Mouse (Mus musculus): ENCODE measurements around the gene Pitpnc1. TPM values are rescaled to one million over a fixed set of nuclear protein-coding genes. Genes with fewer than 3 reads are reported as not detected.

The Pitpnc1 gene
- polyA plus RNA-seq, 1 experiment, result 0.25 TPM

DNA sequence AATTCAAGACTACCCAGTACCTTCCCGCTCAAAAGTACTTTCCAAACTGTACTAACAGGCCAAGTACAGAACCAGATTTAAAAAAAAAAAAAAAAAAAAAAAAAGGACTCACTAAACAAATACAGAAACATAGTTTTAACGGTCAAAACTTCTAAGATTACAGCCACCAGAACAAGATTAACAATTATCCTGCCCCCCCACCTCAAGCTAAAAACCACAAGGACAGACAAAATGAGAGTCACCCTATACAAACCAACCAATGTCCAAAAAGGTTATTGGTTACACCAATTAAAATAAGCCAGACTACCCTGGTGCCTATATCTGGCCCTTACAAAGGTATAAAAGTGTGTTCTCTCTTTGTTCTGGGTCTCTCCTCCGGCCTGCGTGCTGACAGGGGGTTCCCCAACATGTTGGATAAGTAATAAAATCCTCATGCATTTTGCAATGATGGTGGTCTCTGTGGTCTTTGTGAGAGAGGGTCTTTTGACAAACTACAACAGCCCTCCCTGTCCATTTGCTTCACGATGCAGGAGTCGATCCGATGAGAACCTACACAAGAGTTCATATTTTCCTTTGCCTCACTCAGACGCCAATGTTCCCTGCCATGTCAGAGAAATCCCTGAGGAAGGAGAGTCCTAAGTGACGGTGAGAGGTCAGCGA lies 54.5 kb downstream of the Pitpnc1 start:
- Histone ChIP-seq H3ac (ENCODE audit: control insufficient read depth, insufficient read length, low read depth) (no peak overlapping the region), H3K4me3 (ENCODE audit: insufficient read depth, poor library complexity, severe bottlenecking) (no peak overlapping the region), H3K36me3 (ENCODE audit: control insufficient read depth, insufficient read depth) (no peaks in the 10 kb centered on the region), H3K27me3 (ENCODE audit: control insufficient read depth, insufficient read depth, insufficient read length) (peaks cover 10% of the 10 kb centered on the region), H3K79me2 (ENCODE audit: control insufficient read depth, insufficient read depth) (no peaks in the 10 kb centered on the region), H3K79me3 (ENCODE audit: low read depth) (no peaks in the 10 kb centered on the region)
- TF ChIP-seq MYOD1 (IDR thresholded peaks at IDR 0.05; ENCODE audit: control insufficient read depth, insufficient read length, low read depth) (no peak), CEBPB (IDR thresholded peaks at IDR 0.05; ENCODE audit: low read depth) (no peak), CTCF (IDR thresholded peaks at IDR 0.05; ENCODE audit: control insufficient read depth, insufficient read depth, insufficient read length) (no peak), USF1 (IDR thresholded peaks at IDR 0.05; ENCODE audit: low read depth) (no peak), MAX (IDR thresholded peaks at IDR 0.05) (no peak), MYOG (IDR thresholded peaks at IDR 0.05; ENCODE audit: control insufficient read depth, extremely low read depth, insufficient read length) (no peak), FOSL1 (IDR thresholded peaks at IDR 0.05; ENCODE audit: insufficient read depth, low read length, poor library complexity, severe bottlenecking) (no peak)

DNA sequence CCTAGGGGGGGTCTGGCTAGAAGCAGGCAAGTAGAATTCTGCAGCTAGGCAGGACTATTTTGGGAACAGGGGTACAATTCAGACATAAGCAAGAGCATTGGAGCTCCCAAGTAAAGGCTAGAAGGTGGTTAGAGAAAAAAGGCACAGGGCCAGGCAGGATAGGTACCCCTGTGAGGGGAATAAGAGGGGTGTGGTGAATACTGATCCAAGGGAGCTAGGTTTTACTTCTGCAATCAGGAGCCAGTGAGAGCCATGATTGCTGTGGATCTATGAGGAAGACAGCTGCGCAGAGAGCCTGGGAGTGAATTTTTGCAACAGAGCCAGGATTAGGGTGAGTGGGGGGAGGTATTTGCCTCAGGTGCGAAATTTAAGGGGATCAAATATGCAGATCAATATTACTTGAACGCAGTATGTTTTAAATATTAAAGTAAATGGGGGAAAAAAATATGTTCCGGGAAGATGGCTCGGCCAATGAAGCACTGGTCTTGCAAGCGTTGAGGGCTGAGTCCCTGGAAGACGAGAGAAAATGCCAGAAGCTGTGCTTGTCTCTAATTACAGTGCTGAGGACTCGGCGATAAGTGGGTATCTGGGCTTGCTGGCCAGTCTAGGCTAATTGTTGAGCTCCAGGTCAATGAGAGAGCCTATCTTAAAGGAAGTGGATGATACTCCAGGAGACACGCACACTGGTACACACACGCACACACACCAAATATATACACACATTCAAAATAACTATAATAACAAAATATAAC lies 55.3 kb downstream of the Pitpnc1 start:
- Histone ChIP-seq H3K27me3 (ENCODE audit: control insufficient read depth, insufficient read depth, insufficient read length) (peaks cover 10% of the 10 kb centered on the region), H3K36me3 (ENCODE audit: control insufficient read depth, insufficient read depth) (no peaks in the 10 kb centered on the region), H3K4me3 (ENCODE audit: insufficient read depth, poor library complexity, severe bottlenecking) (no peak overlapping the region), H3K79me2 (ENCODE audit: control insufficient read depth, insufficient read depth) (no peaks in the 10 kb centered on the region), H3ac (ENCODE audit: control insufficient read depth, insufficient read length, low read depth) (no peak overlapping the region), H3K79me3 (ENCODE audit: low read depth) (no peaks in the 10 kb centered on the region)
- TF ChIP-seq FOSL1 (IDR thresholded peaks at IDR 0.05; ENCODE audit: insufficient read depth, low read length, poor library complexity, severe bottlenecking) (no peak), MYOG (IDR thresholded peaks at IDR 0.05; ENCODE audit: control insufficient read depth, extremely low read depth, insufficient read length) (no peak), MYOD1 (IDR thresholded peaks at IDR 0.05; ENCODE audit: control insufficient read depth, insufficient read length, low read depth) (no peak), CEBPB (IDR thresholded peaks at IDR 0.05; ENCODE audit: low read depth) (no peak), MAX (IDR thresholded peaks at IDR 0.05) (no peak), CTCF (IDR thresholded peaks at IDR 0.05; ENCODE audit: control insufficient read depth, insufficient read depth, insufficient read length) (no peak), USF1 (IDR thresholded peaks at IDR 0.05; ENCODE audit: low read depth) (no peak)

DNA sequence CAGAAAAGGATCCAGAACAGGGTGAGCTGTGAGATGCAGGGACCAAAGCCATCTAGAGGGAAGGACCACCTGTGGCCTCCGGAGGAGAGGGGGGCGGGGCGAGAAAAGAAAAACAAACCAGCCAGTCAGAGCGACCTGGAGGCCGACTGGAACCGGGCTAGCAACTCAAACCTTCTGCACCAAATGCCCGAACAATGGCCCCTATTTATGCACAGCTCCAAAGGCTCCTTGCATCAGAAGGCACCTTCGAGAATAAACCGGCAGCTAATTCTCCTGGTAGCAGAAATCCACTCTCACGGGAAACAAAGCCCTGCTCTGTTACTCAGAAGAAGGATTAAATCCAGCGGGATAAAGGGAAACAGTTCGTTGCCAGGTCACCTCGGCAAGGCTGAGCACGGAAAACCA lies 57.2 kb downstream of the Pitpnc1 start:
- Histone ChIP-seq H3K79me3 (ENCODE audit: low read depth) (no peaks in the 10 kb centered on the region), H3K4me3 (ENCODE audit: insufficient read depth, poor library complexity, severe bottlenecking) (no peak overlapping the region), H3K79me2 (ENCODE audit: control insufficient read depth, insufficient read depth) (no peaks in the 10 kb centered on the region), H3K36me3 (ENCODE audit: control insufficient read depth, insufficient read depth) (no peaks in the 10 kb centered on the region), H3ac (ENCODE audit: control insufficient read depth, insufficient read length, low read depth) (no peak overlapping the region), H3K27me3 (ENCODE audit: control insufficient read depth, insufficient read depth, insufficient read length) (peaks cover 10% of the 10 kb centered on the region)
- TF ChIP-seq MYOD1 (IDR thresholded peaks at IDR 0.05; ENCODE audit: control insufficient read depth, insufficient read length, low read depth) (no peak), CTCF (IDR thresholded peaks at IDR 0.05; ENCODE audit: control insufficient read depth, insufficient read depth, insufficient read length) (no peak), USF1 (IDR thresholded peaks at IDR 0.05; ENCODE audit: low read depth) (no peak), MAX (IDR thresholded peaks at IDR 0.05) (no peak), CEBPB (IDR thresholded peaks at IDR 0.05; ENCODE audit: low read depth) (no peak), FOSL1 (IDR thresholded peaks at IDR 0.05; ENCODE audit: insufficient read depth, low read length, poor library complexity, severe bottlenecking) (no peak), MYOG (IDR thresholded peaks at IDR 0.05; ENCODE audit: control insufficient read depth, extremely low read depth, insufficient read length) (no peak)

DNA sequence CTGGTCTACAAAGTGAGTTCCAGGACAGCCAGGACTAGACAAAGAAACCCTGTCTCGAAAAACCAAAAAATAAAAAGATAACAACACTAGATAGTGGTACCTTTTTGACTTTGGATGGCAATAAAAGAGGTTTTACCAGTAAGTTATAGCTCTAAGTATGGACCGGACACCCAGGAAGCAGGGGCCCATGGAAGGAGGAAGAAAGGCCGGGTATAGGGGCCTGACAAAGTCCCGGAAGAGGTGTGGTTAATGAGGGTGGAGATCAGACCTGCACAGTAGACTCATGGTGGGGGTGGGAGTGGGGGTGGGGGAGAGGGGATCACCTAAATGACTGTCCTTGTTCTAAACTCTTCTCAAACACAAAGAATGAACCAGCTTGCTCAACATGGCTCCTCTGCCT lies 58.4 kb downstream of the Pitpnc1 start:
- Histone ChIP-seq H3K79me2 (ENCODE audit: control insufficient read depth, insufficient read depth) (no peaks in the 10 kb centered on the region), H3K27me3 (ENCODE audit: control insufficient read depth, insufficient read depth, insufficient read length) (peaks cover 10% of the 10 kb centered on the region), H3K79me3 (ENCODE audit: low read depth) (no peaks in the 10 kb centered on the region), H3K36me3 (ENCODE audit: control insufficient read depth, insufficient read depth) (no peaks in the 10 kb centered on the region), H3ac (ENCODE audit: control insufficient read depth, insufficient read length, low read depth) (no peak overlapping the region), H3K4me3 (ENCODE audit: insufficient read depth, poor library complexity, severe bottlenecking) (no peak overlapping the region)
- TF ChIP-seq CEBPB (IDR thresholded peaks at IDR 0.05; ENCODE audit: low read depth) (no peak), FOSL1 (IDR thresholded peaks at IDR 0.05; ENCODE audit: insufficient read depth, low read length, poor library complexity, severe bottlenecking) (no peak), CTCF (IDR thresholded peaks at IDR 0.05; ENCODE audit: control insufficient read depth, insufficient read depth, insufficient read length) (no peak), USF1 (IDR thresholded peaks at IDR 0.05; ENCODE audit: low read depth) (no peak), MYOG (IDR thresholded peaks at IDR 0.05; ENCODE audit: control insufficient read depth, extremely low read depth, insufficient read length) (no peak), MAX (IDR thresholded peaks at IDR 0.05) (no peak), MYOD1 (IDR thresholded peaks at IDR 0.05; ENCODE audit: control insufficient read depth, insufficient read length, low read depth) (no peak)

DNA sequence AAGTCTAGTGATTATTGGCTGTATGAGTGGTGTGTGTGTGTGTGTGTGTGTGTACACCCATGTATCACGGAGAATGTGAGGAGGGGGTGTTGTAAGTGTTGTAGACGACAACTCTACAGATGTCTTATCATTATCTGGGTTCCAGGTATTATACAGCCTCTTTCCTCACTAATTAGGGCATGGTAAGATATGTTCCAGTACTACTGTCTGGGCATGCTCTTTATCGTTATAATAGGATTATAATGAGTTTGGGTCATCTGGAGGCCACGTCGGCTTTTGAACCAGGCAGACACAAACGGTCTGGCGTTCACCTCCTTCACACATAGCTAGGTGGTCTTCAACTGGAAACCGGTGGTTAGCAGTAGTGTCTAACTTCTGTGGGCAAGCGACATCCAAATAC lies 58.9 kb downstream of the Pitpnc1 start:
- H3K27me3 ChIP-seq (ENCODE audit: control insufficient read depth, insufficient read depth, insufficient read length), result peaks cover 10% of the 10 kb centered on the region
- H3K79me3 ChIP-seq (ENCODE audit: low read depth), result no peaks in the 10 kb centered on the region
- TF ChIP-seq CEBPB (IDR thresholded peaks at IDR 0.05; ENCODE audit: low read depth), result no peak
- no peak for TF ChIP-seq MAX (IDR thresholded peaks at IDR 0.05)
- no peak for TF ChIP-seq CTCF (IDR thresholded peaks at IDR 0.05; ENCODE audit: control insufficient read depth, insufficient read depth, insufficient read length)
- TF ChIP-seq FOSL1 (IDR thresholded peaks at IDR 0.05; ENCODE audit: insufficient read depth, low read length, poor library complexity, severe bottlenecking), result no peak
- TF ChIP-seq MYOG (IDR thresholded peaks at IDR 0.05; ENCODE audit: control insufficient read depth, extremely low read depth, insufficient read length), result no peak
- no peak for TF ChIP-seq USF1 (IDR thresholded peaks at IDR 0.05; ENCODE audit: low read depth)
- TF ChIP-seq MYOD1 (IDR thresholded peaks at IDR 0.05; ENCODE audit: control insufficient read depth, insufficient read length, low read depth), result no peak
- H3K36me3 ChIP-seq (ENCODE audit: control insufficient read depth, insufficient read depth), result no peaks in the 10 kb centered on the region
- H3ac ChIP-seq (ENCODE audit: control insufficient read depth, insufficient read length, low read depth), result no peak overlapping the region
- H3K79me2 ChIP-seq (ENCODE audit: control insufficient read depth, insufficient read depth), result no peaks in the 10 kb centered on the region
- H3K4me3 ChIP-seq (ENCODE audit: insufficient read depth, poor library complexity, severe bottlenecking), result no peak overlapping the region

Data from C2C12 (cell line).